Comparison of ENCODE assay signal across 13 mouse cellular contexts in genomic region chr15:97721008-97721701, GRCm38 (mm10). TPM values are rescaled to one million over a fixed set of nuclear protein-coding genes. Genes with fewer than 3 reads are reported as not detected.
DNase-seq lines count a peak whose midpoint lies in the region; ATAC-seq lines count a peak whose summit lies in the region.
"Had no signal": no experiment of that assay in that cellular context is flagged by ENCODE, and none has a peak within 500 bp of the region (broad histone marks: within the 10 kb centered on the region; RNA-seq: fewer than 3 reads in every experiment).

No protein-coding gene starts in this region.

- H3K4me3 ChIP-seq in heart, embryonic 16.5 days (ENCODE audit: low read length) = no peak overlapping the region
- no peak overlapping the region for H3K4me3 ChIP-seq in embryonic facial prominence, embryonic 15.5 days (replicated peaks)
- H3K4me3 ChIP-seq: hindbrain, embryonic 10.5 days had no signal

- no peaks in the 10 kb centered on the region for H3K27me3 ChIP-seq in heart, embryonic 16.5 days (ENCODE audit: control insufficient read depth, insufficient read depth, low read length)
- no peaks in the 10 kb centered on the region for H3K27me3 ChIP-seq in embryonic facial prominence, embryonic 15.5 days

- no peak for ATAC-seq in heart, embryonic 16.5 days (replicated peaks; ENCODE audit: extremely low read depth, insufficient read depth, low FRiP score)
- ATAC-seq in embryonic facial prominence, embryonic 15.5 days (ENCODE audit: insufficient number of reproducible peaks, low FRiP score, low TSS enrichment, low read depth) = 0 out of 2 replicates have a peak, but pooled peaks have one; percentile 18
- peak; percentile 59 for ATAC-seq in megakaryocyte progenitor cell, adult 5-6 weeks (replicated peaks; ENCODE audit: poor library complexity)
- ATAC-seq in frontal cortex, adult (ENCODE audit: low TSS enrichment) = no peak

- no peaks in the 10 kb centered on the region for H3K36me3 ChIP-seq in heart, embryonic 16.5 days (ENCODE audit: control insufficient read depth, insufficient read depth)
- no peaks in the 10 kb centered on the region for H3K36me3 ChIP-seq in embryonic facial prominence, embryonic 15.5 days
- H3K36me3 ChIP-seq: hindbrain, embryonic 10.5 days had no signal

- H3K4me2 ChIP-seq in heart, embryonic 16.5 days (ENCODE audit: low read depth, low read length) = no peak overlapping the region
- no peak overlapping the region for H3K4me2 ChIP-seq in embryonic facial prominence, embryonic 15.5 days (replicated peaks)

- no peak overlapping the region for H3K9ac ChIP-seq in heart, embryonic 16.5 days (ENCODE audit: low read length)
- H3K9ac ChIP-seq in embryonic facial prominence, embryonic 15.5 days = no peak overlapping the region

- no peaks in the 10 kb centered on the region for H3K9me3 ChIP-seq in heart, embryonic 16.5 days (replicated peaks; ENCODE audit: control insufficient read depth, low read length)
- H3K9me3 ChIP-seq in embryonic facial prominence, embryonic 15.5 days (replicated peaks) = no peaks in the 10 kb centered on the region
- H3K9me3 ChIP-seq: hindbrain, embryonic 10.5 days had no signal

- H3K4me1 ChIP-seq in heart, embryonic 16.5 days (ENCODE audit: control insufficient read depth, insufficient read depth, low read length) = peaks cover 17% of the 10 kb centered on the region
- H3K4me1 ChIP-seq in embryonic facial prominence, embryonic 15.5 days = peaks cover 23% of the 10 kb centered on the region

- no peak for DNase-seq in heart, adult 18-20 months
- peak; percentile 42 for DNase-seq in B cell, adult 2 months
- no peak for DNase-seq in ovary, postnatal 36 days (ENCODE audit: low spot score)
- DNase-seq in cerebellum, postnatal 14 days = no peak
- DNase-seq: cerebellum, adult 9-11 months; layer of hippocampus, adult 9-11 months; lung, adult 2 months had no signal

- H3K27ac ChIP-seq in heart, embryonic 16.5 days (ENCODE audit: low read length) = peak overlapping the region; percentile 85
- H3K27ac ChIP-seq in embryonic facial prominence, embryonic 15.5 days (replicated peaks) = peak overlapping the region; percentile 40; the same call in 1 of the 2 replicates
- H3K27ac ChIP-seq: hindbrain, embryonic 10.5 days had no signal

- WGBS in heart, embryonic 16.5 days = 66% methylated on average over 15 of the region's 15 CpGs
- WGBS in embryonic facial prominence, embryonic 15.5 days = 41% methylated on average over 15 of the region's 15 CpGs

RNA-seq across cellular contexts. Expression of gene Endou, which starts 10.0 kb away (rescaled TPM):
- polyA plus RNA-seq in heart, embryonic 16.5 days (2015; fragmentation: Nextera tagmentation; extraction: Ambion mirVana) = 2.8 and 9.6 TPM in 2 replicates
- 1 to 10 TPM; 1.3 to 1.8 TPM for total RNA-seq in heart, adult 18-20 months (2021)
- 35.2 and 35.9 TPM in 2 replicates for polyA plus RNA-seq in embryonic facial prominence, embryonic 15.5 days (2015; fragmentation: Nextera tagmentation; extraction: Ambion mirVana)
- total RNA-seq in megakaryocyte progenitor cell, adult 5-6 weeks (2015) = 0.46 and 0.86 TPM in 2 replicates
- 1.7 and 2.3 TPM in 2 replicates for total RNA-seq in megakaryocyte progenitor cell, adult 5-6 weeks (2017)
- polyA plus RNA-seq: forebrain, embryonic 11.5 days had no signal

RNA-seq across cellular contexts. Expression of gene Rpap3, which starts 15.5 kb away (rescaled TPM):
- polyA plus RNA-seq in heart, embryonic 16.5 days (2015; fragmentation: Nextera tagmentation; extraction: Ambion mirVana) = 18.1 and 22.9 TPM in 2 replicates
- total RNA-seq in heart, adult 18-20 months (2021) = 10 to 100 TPM; 14.5 to 15.7 TPM
- polyA plus RNA-seq in embryonic facial prominence, embryonic 15.5 days (2015; fragmentation: Nextera tagmentation; extraction: Ambion mirVana) = 19.7 and 24.0 TPM in 2 replicates
- 20.7 and 21.9 TPM in 2 replicates for total RNA-seq in megakaryocyte progenitor cell, adult 5-6 weeks (2015)
- 36.0 and 46.6 TPM in 2 replicates for total RNA-seq in megakaryocyte progenitor cell, adult 5-6 weeks (2017)

RNA-seq across cellular contexts. Expression of gene Rapgef3, which starts 46.6 kb away (rescaled TPM):
- 26.3 and 28.7 TPM in 2 replicates for polyA plus RNA-seq in heart, embryonic 16.5 days (2015; fragmentation: Nextera tagmentation; extraction: Ambion mirVana)
- total RNA-seq in heart, adult 18-20 months (2021) = 10 to 100 TPM; 21.8 to 23.3 TPM
- polyA plus RNA-seq in embryonic facial prominence, embryonic 15.5 days (2015; fragmentation: Nextera tagmentation; extraction: Ambion mirVana) = 11.8 and 12.9 TPM in 2 replicates
- 4.0 and 4.5 TPM in 2 replicates for total RNA-seq in megakaryocyte progenitor cell, adult 5-6 weeks (2015)
- total RNA-seq in megakaryocyte progenitor cell, adult 5-6 weeks (2017) = 11.7 and 12.0 TPM in 2 replicates

RNA-seq across cellular contexts. Expression of gene Slc48a1, which starts 57.2 kb away (rescaled TPM):
- 71.0 and 76.0 TPM in 2 replicates for polyA plus RNA-seq in heart, embryonic 16.5 days (2015; fragmentation: Nextera tagmentation; extraction: Ambion mirVana)
- 10 to 100 TPM; 57.9 to 69.7 TPM for total RNA-seq in heart, adult 18-20 months (2021)
- polyA plus RNA-seq in embryonic facial prominence, embryonic 15.5 days (2015; fragmentation: Nextera tagmentation; extraction: Ambion mirVana) = 51.2 and 52.7 TPM in 2 replicates
- total RNA-seq in megakaryocyte progenitor cell, adult 5-6 weeks (2015) = 83.0 and 94.4 TPM in 2 replicates
- total RNA-seq in megakaryocyte progenitor cell, adult 5-6 weeks (2017) = 62.7 and 70.0 TPM in 2 replicates

Comparison
In these comparisons a context has a peak if more than half of its experiments do, and no peak if none do; other contexts are left out.
1. ATAC-seq: peak in embryonic facial prominence, embryonic 15.5 days (single experiment) and megakaryocyte progenitor cell, adult 5-6 weeks (single experiment); none in heart, embryonic 16.5 days (single experiment) and frontal cortex, adult (single experiment).
2. DNase-seq: peak in B cell, adult 2 months (2 of 2); none in heart, adult 18-20 months (0 of 2), ovary, postnatal 36 days (single experiment) and cerebellum, postnatal 14 days (0 of 2).